Mouse (Mus musculus) CH12.LX (cell line): ENCODE measurements around the gene Card9. TPM values are rescaled to one million over a fixed set of nuclear protein-coding genes. Genes with fewer than 3 reads are reported as not detected.
A peak's percentile ranks its signal among the peaks of the same experiment; 100 is the strongest.

Experiments used
- DNase-seq: peaks from one replicate; pipeline ENCODE4 v3.0.0-alpha.2; 2013; ENCODE audit errors: extremely low read depth
- H3K27ac ChIP-seq: 2 replicates; pipeline ENCODE4 v1.5.1; 2012; ENCODE audit warnings: low read depth, mild to moderate bottlenecking, control low read depth, moderate library complexity; ENCODE audit not compliant: insufficient read depth
- H3K27me3 ChIP-seq: replicated peaks from 2 replicates; pipeline ENCODE3; 2012; ENCODE audit warnings: inconsistent platforms
- H3K36me3 ChIP-seq, 2 experiments: replicated peaks in 1 of 2; 2 replicates each; pipeline versions ENCODE3 to v1.6.1; 2012; ENCODE audit warnings: inconsistent platforms in 1 of 2, low read length in 1 of 2, mild to moderate bottlenecking in 1 of 2, mixed read lengths in 1 of 2, moderate library complexity in 1 of 2; ENCODE audit not compliant: control insufficient read depth in 1 of 2, insufficient read depth in 1 of 2
- H3K4me1 ChIP-seq, 2 experiments: 2 replicates each; pipeline ENCODE4 v1.6.1; 2012; ENCODE audit warnings: inconsistent platforms in 1 of 2, moderate library complexity in 1 of 2; ENCODE audit not compliant: insufficient read depth in 2 of 2, control insufficient read depth in 1 of 2
- H3K4me2 ChIP-seq: 2 replicates; pipeline ENCODE4 v1.6.1; 2012; ENCODE audit warnings: low read depth, mild to moderate bottlenecking, control low read depth; ENCODE audit not compliant: poor library complexity, insufficient read depth, severe bottlenecking
- H3K4me3 ChIP-seq, 3 experiments: fragments of 150-350 bp in 1 of 3; sonication (generic) in 1 of 3; replicated peaks in 1 of 3; 2 replicates each; pipeline versions ENCODE3 to v1.5.1; 2011 to 2012; ENCODE audit warnings: low read depth in 2 of 3, low read length in 2 of 3, mild to moderate bottlenecking in 2 of 3, moderate library complexity in 2 of 3, control low read depth in 1 of 3, improper control_type of control experiment in 1 of 3, inconsistent platforms in 1 of 3, mixed read lengths in 1 of 3; ENCODE audit not compliant: poor library complexity in 1 of 3
- H3K79me2 ChIP-seq: replicated peaks from 2 replicates; pipeline ENCODE4 v1.6.1; 2012; ENCODE audit warnings: mild to moderate bottlenecking, moderate library complexity; ENCODE audit not compliant: control insufficient read depth, poor library complexity, insufficient read depth, severe bottlenecking; ENCODE audit errors: extremely low read depth
- H3K9ac ChIP-seq: 2 replicates; pipeline ENCODE4 v1.6.1; 2012; ENCODE audit warnings: low read depth, mild to moderate bottlenecking, control low read depth, moderate library complexity; ENCODE audit not compliant: insufficient read depth
- H3K9me3 ChIP-seq: replicated peaks from 2 replicates; pipeline ENCODE3; 2012; ENCODE audit warnings: low read length, inconsistent platforms, mixed read lengths
- BHLHE40 ChIP-seq: IDR thresholded peaks from 2 replicates; pipeline ENCODE4 v1.6.1; 2011; ENCODE audit warnings: mild to moderate bottlenecking, low read depth, low read length, improper control_type of control experiment
- CHD2 ChIP-seq: IDR thresholded peaks from 2 replicates; pipeline ENCODE4 v1.6.1; 2011; ENCODE audit warnings: low read length, improper control_type of control experiment
- CTCF ChIP-seq, 2 experiments: IDR thresholded peaks in 1 of 2; conservative IDR thresholded peaks in 1 of 2; 2 replicates each; pipeline ENCODE4 v1.5.1; 2011 to 2012; ENCODE audit warnings: low read depth in 2 of 2, low read length in 2 of 2, improper control_type of control experiment in 1 of 2, inconsistent platforms in 1 of 2, mild to moderate bottlenecking in 1 of 2, moderate library complexity in 1 of 2
- E2F4 ChIP-seq: IDR thresholded peaks from 2 replicates; pipeline ENCODE4 v1.6.1; 2011; ENCODE audit warnings: low read depth, low read length, improper control_type of control experiment; ENCODE audit not compliant: insufficient replicate concordance
- ETS1 ChIP-seq: conservative IDR thresholded peaks from 2 replicates; pipeline ENCODE4 v1.6.1; 2012; ENCODE audit warnings: low read depth, mild to moderate bottlenecking, inconsistent platforms, low read length, improper control_type of control experiment, moderate library complexity
- GABPA ChIP-seq: IDR thresholded peaks from 2 replicates; pipeline ENCODE4 v1.6.1; 2012; ENCODE audit warnings: low read depth, low read length, improper control_type of control experiment, inconsistent platforms; ENCODE audit not compliant: insufficient replicate concordance
- HCFC1 ChIP-seq: IDR thresholded peaks from 2 replicates; pipeline ENCODE4 v1.6.1; 2012; ENCODE audit warnings: low read depth, mild to moderate bottlenecking, inconsistent platforms, low read length, improper control_type of control experiment
- IRF4 ChIP-seq: IDR thresholded peaks from 2 replicates; pipeline ENCODE4 v1.6.1; 2014; ENCODE audit warnings: low read depth, mild to moderate bottlenecking, inconsistent platforms, low read length, improper control_type of control experiment
- JUND ChIP-seq: conservative IDR thresholded peaks from 2 replicates; pipeline ENCODE4 v1.6.1; 2011; ENCODE audit warnings: low read depth, low read length, improper control_type of control experiment
- KAT2A ChIP-seq: IDR thresholded peaks from 2 replicates; pipeline ENCODE4 v1.6.1; 2012; ENCODE audit warnings: low read length, improper control_type of control experiment, inconsistent platforms; ENCODE audit not compliant: insufficient replicate concordance
- MAFK ChIP-seq: IDR thresholded peaks from 2 replicates; pipeline ENCODE4 v1.6.1; 2011; ENCODE audit warnings: low read length, improper control_type of control experiment; ENCODE audit not compliant: insufficient replicate concordance
- MAX ChIP-seq: IDR thresholded peaks from 2 replicates; pipeline ENCODE4 v1.6.1; 2011; ENCODE audit warnings: low read length, improper control_type of control experiment
- MAZ ChIP-seq: IDR thresholded peaks from 2 replicates; pipeline ENCODE4 v1.6.1; 2012; ENCODE audit warnings: low read depth, mild to moderate bottlenecking, inconsistent platforms, low read length, improper control_type of control experiment, moderate library complexity
- MEF2A ChIP-seq: IDR thresholded peaks from 2 replicates; pipeline ENCODE4 v1.6.1; 2014; ENCODE audit warnings: low read depth, mild to moderate bottlenecking, inconsistent platforms, low read length, improper control_type of control experiment, borderline replicate concordance
- MXI1 ChIP-seq: IDR thresholded peaks from 2 replicates; pipeline ENCODE4 v1.6.1; 2011; ENCODE audit warnings: mild to moderate bottlenecking, low read depth, low read length, improper control_type of control experiment
- NELFE ChIP-seq: IDR thresholded peaks from 2 replicates; pipeline ENCODE4 v1.6.1; 2011; ENCODE audit warnings: low read depth, low read length, improper control_type of control experiment
- RAD21 ChIP-seq: IDR thresholded peaks from 2 replicates; pipeline ENCODE4 v1.6.1; 2011; ENCODE audit warnings: low read depth, mild to moderate bottlenecking, low read length, improper control_type of control experiment, moderate library complexity
- RCOR1 ChIP-seq: conservative IDR thresholded peaks from 2 replicates; pipeline ENCODE4 v1.6.1; 2012; ENCODE audit warnings: low read depth, mild to moderate bottlenecking, inconsistent platforms, low read length, improper control_type of control experiment
- SIN3A ChIP-seq: IDR thresholded peaks from 2 replicates; pipeline ENCODE4 v1.6.1; 2012; ENCODE audit warnings: low read length, improper control_type of control experiment, inconsistent platforms
- SMC3 ChIP-seq: IDR thresholded peaks from 2 replicates; pipeline ENCODE4 v1.6.1; 2011; ENCODE audit warnings: low read depth, low read length, improper control_type of control experiment
- TBP ChIP-seq: conservative IDR thresholded peaks from 2 replicates; pipeline ENCODE4 v1.6.1; 2011; ENCODE audit warnings: low read depth, low read length, improper control_type of control experiment
- TCF12 ChIP-seq: IDR thresholded peaks from 2 replicates; pipeline ENCODE4 v1.6.1; 2014; ENCODE audit warnings: low read depth, mild to moderate bottlenecking, inconsistent platforms, low read length, improper control_type of control experiment
- UBTF ChIP-seq: IDR thresholded peaks from 2 replicates; pipeline ENCODE4 v1.6.1; 2012; ENCODE audit warnings: low read depth, mild to moderate bottlenecking, inconsistent platforms, low read length, improper control_type of control experiment, moderate library complexity
- USF1 ChIP-seq: IDR thresholded peaks from 2 replicates; pipeline ENCODE4 v1.6.1; 2014; ENCODE audit warnings: low read depth, mild to moderate bottlenecking, inconsistent platforms, low read length, improper control_type of control experiment
- USF2 ChIP-seq: conservative IDR thresholded peaks from 2 replicates; pipeline ENCODE4 v1.6.1; 2011; ENCODE audit warnings: low read depth, low read length, improper control_type of control experiment
- ZNF384 ChIP-seq: IDR thresholded peaks from 2 replicates; pipeline ENCODE4 v1.6.1; 2012; ENCODE audit warnings: low read depth, low read length, improper control_type of control experiment, inconsistent platforms
- dilution Hi-C: fragments of 300-500 bp; cut with MboI; formaldehyde crosslinking; loops from 2 replicates; pipeline ENCODE4 v1.14.3; 2020; ENCODE audit warnings: low sequenced_read_pairs; ENCODE audit not compliant: extremely low pct_unique_long_range_greater_than_20kb, extremely low pct_ligation_motif_present
- in situ Hi-C: fragments of 300-500 bp; cut with MboI; formaldehyde crosslinking; loops from 3 replicates; pipeline ENCODE4 v1.14.3; 2019; ENCODE audit warnings: low sequenced_read_pairs, low pct_ligation_motif_present, low pct_unique_long_range_greater_than_20kb, mixed read lengths
- polyA plus RNA-seq: library from polyadenylated mRNA; unstranded; fragments of >175 nt; gene quantifications from 2 replicates; pipeline ENCODE4 v1.2.1, GENCODE M21; 2012; ENCODE audit warnings: low read depth; ENCODE audit not compliant: insufficient read length
- total RNA-seq, 2 experiments: library from RNA; depleted of rRNA; stranded (reverse); fragments of 300-350 nt in 1 of 2; fragments of >200 nt in 1 of 2; gene quantifications; 2 replicates each; pipeline ENCODE4 v1.2.3; 2012 to 2014

Card9 gene
- total and polyA plus RNA-seq, 3 experiments = 0.32 to 0.44 (median 0.42) TPM

DNA sequence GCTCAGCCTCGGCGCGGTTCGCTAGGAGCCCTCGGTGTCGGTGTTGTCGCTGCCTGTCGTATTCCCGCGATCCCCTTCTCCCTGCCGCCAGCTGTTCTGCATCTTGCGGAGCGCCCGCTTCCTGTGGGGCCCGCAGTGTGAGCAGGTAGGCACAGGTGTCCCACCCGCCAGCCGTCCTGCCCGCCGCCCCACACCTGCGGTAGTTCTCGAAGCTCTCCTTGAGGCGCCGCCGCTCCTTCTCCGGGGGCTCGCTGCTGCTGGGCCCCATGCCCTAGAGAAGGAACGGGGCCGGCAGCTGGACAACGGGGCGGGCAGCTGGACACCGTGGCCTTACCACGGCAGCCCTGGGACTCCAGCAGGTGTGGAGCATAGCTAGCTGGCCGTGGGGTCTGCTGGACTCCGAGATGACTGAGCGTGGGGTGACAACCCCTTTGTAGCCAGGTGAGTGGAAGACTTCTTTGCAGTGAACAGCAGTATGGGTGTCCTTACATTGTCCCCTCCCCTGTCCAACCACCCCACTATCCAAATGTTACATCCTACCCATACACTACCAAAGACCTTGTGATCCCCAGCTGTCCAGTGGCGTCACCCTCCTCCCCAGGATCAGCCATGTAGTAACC, 8.3 kb downstream of the Card9 start:
- peaks cover 10 to 19% of the 10 kb centered on the region in 2 experiments for H3K4me1 ChIP-seq
- peak overlapping the region; percentile 71 for H3K9ac ChIP-seq
- H3K9me3 ChIP-seq = no peaks in the 10 kb centered on the region
- peaks cover 22 to 58% of the 10 kb centered on the region in 2 experiments for H3K36me3 ChIP-seq
- H3K79me2 ChIP-seq = no peaks in the 10 kb centered on the region
- peak overlapping the region; percentile 77 to 88 (median 85) for H3K4me3 ChIP-seq
- DNase-seq = no peak
- H3K27ac ChIP-seq = no peak overlapping the region
- dilution Hi-C loops (no loop called here), in situ Hi-C loops (loop anchor here (5.0 kb wide), 1 partner anchor 55 kb away; the partner anchor contains the start of gene Inpp5e)
- H3K4me2 ChIP-seq = peak overlapping the region; percentile 87
- no peaks in the 10 kb centered on the region for H3K27me3 ChIP-seq
- no peak for TF ChIP-seq MEF2A
- no peak for TF ChIP-seq E2F4
- no peak for TF ChIP-seq MAFK
- TF ChIP-seq ZNF384 = no peak
- TF ChIP-seq BHLHE40 = no peak
- no peak for TF ChIP-seq MAX
- no peak for TF ChIP-seq SMC3
- no peak for TF ChIP-seq TBP
- no peak for TF ChIP-seq JUND
- no peak for TF ChIP-seq IRF4
- no peak for TF ChIP-seq NELFE

DNA sequence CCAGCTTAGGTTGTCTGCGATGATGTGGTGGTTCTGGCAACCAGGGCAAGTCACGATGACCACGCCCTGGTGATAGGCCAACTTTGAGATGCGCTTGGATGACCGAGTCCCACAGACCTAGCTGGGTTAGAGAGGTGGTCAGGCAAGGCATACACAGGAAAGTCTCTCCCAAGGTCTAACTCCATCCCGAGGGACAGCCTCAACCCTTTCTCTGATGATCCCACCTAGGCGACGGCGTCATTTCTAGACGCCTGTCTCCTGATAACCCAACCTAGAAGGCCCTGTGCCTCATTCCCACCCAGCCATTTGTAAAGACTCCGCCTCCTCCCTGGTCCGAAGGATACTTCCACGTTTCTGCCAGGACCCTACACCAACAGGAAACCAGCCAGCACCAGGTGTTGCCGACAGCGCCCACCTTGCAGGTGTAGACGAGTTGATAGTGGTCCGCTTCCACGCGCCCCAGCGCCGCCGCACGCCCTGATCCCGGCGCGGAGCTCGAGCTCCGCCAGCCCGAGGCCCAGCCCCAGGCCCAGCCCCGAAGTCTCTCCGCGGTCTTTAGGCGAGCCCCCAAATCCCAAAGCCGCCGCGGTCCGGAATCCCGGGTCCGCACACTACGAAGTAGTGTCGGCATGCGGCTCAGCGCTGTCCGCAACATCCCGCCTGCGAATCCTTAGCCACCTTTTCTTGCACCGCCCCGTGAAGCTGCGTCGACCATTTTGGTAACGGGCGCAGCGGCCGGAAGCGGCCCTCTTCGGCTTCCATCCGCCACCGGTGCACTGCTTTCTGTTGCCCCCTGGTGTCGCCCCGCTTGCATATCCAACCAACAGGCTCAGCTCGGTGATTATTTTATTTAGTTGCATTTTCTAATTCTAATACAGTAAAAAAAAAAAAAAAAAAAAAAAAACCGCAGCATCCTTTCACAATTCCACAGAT, 9.1 kb downstream of the Card9 start, which contains the start of gene Dnlz:
Gene Dnlz (minus strand): TSS at position 753 of the 933 bp plus-strand sequence.
- H3K9ac ChIP-seq = peak within 1 kb of the TSS; percentile 93
- peaks cover 22 to 58% of the 10 kb centered on the region in 2 experiments for H3K36me3 ChIP-seq
- peak within 1 kb of the TSS; percentile 77 to 88 (median 85) for H3K4me3 ChIP-seq
- no peaks in the 10 kb centered on the region for H3K9me3 ChIP-seq
- no peaks in the 10 kb centered on the region for H3K79me2 ChIP-seq
- H3K4me1 ChIP-seq = peaks cover 10 to 19% of the 10 kb centered on the region in 2 experiments
- DNase-seq = peak; percentile 89
- H3K27ac ChIP-seq = peak within 1 kb of the TSS; percentile 32
- peak within 1 kb of the TSS; percentile 87 for H3K4me2 ChIP-seq
- in situ Hi-C loops (loop anchor here (5.0 kb wide), 1 partner anchor 56 kb away; the partner anchor contains the start of gene Inpp5e), dilution Hi-C loops (no loop called here)
- H3K27me3 ChIP-seq = no peaks in the 10 kb centered on the region
- no peak for TF ChIP-seq USF1
- TF ChIP-seq USF2 = no peak
- TF ChIP-seq IRF4 = peak; percentile 47
- TF ChIP-seq MAX = 0 out of 2 replicates have a peak, but pooled peaks have one; percentile 16
- TF ChIP-seq MAZ = peak; percentile 57; the same call in 1 of the 2 replicates
- peak; percentile 11; the same call in 1 of the 2 replicates for TF ChIP-seq MXI1
- TF ChIP-seq KAT2A = peak; percentile 81; the same call in 1 of the 2 replicates
- TF ChIP-seq GABPA = peak; percentile 16; the same call in 1 of the 2 replicates
- peak; percentile 10; the same call in 1 of the 2 replicates for TF ChIP-seq RCOR1
- 0 out of 2 replicates have a peak, but pooled peaks have one; percentile 16 for TF ChIP-seq E2F4
- no peak for TF ChIP-seq BHLHE40
- no peak for TF ChIP-seq MAFK
- TF ChIP-seq CTCF (conservative IDR thresholded peaks at IDR 0.05 in 1 of 2, IDR thresholded peaks at IDR 0.05 in 1 of 2; ENCODE audit: low read depth in 2 of 2, low read length in 2 of 2) = peak in 1 of 2 experiments; percentile 79; a peak in 2 of 4 replicates
- peak; percentile 70 for TF ChIP-seq SMC3
- no peak for TF ChIP-seq JUND
- no peak for TF ChIP-seq UBTF
- peak; percentile 68 for TF ChIP-seq ZNF384
- peak; percentile 91 for TF ChIP-seq HCFC1
- peak; percentile 76 for TF ChIP-seq SIN3A
- TF ChIP-seq CHD2 = no peak; the same call in 1 of the 2 replicates
- TF ChIP-seq TCF12 = peak; percentile 68
- peak; percentile 50 for TF ChIP-seq RAD21
- 0 out of 2 replicates have a peak, but pooled peaks have one; percentile 28 for TF ChIP-seq ETS1
